Mouse (Mus musculus) lung, embryonic 16.5 days (tissue): ENCODE results near the gene Zbtb33. TPM values are rescaled to one million over a fixed set of nuclear protein-coding genes. Genes with fewer than 3 reads are reported as not detected.

Experiments used
- microRNA-seq: library from miRNA; unstranded; fragments of <30 nt; microRNA quantifications from one replicate; pipeline ENCODE4, GENCODE M21; 2016
- polyA plus RNA-seq: library from polyadenylated mRNA; unstranded; fragments of >200 nt; fragmentation: Nextera tagmentation; extraction: Ambion mirVana; gene quantifications from 2 replicates; pipeline ENCODE4 v1.2.1, GENCODE M21; 2015

Gene Zbtb33
- polyA plus RNA-seq, 1 experiment from 2014 or later, result 3.6 TPM

Small RNAs within 50 kb of the gene (microRNA-seq; reads per million reads assigned to microRNA genes)
- 0.79 reads per million for gene Mir3110

Other genes with a start within 250 kb of the Zbtb33 start
- not detected in 2 replicates for gene Btg1-ps1, start 171.0 kb upstream of the Zbtb33 start, polyA plus RNA-seq
- gene Btg1-ps2, start 146.7 kb upstream of the Zbtb33 start, polyA plus RNA-seq, result not detected in 2 replicates
- gene Rhox10, start 123.3 kb upstream of the Zbtb33 start, polyA plus RNA-seq, result not detected in 2 replicates
- not detected in 2 replicates for gene Rhox11, start 104.7 kb upstream of the Zbtb33 start, polyA plus RNA-seq
- gene Rhox12, start 78.9 kb upstream of the Zbtb33 start, polyA plus RNA-seq, result not detected in 2 replicates
- not detected in 2 replicates for gene Rhox13, start 68.6 kb upstream of the Zbtb33 start, polyA plus RNA-seq
- 23.0 and 24.5 TPM in 2 replicates for gene Tmem255a, start 62.6 kb downstream of the Zbtb33 start, polyA plus RNA-seq
- gene Atp1b4, start 126.4 kb downstream of the Zbtb33 start, polyA plus RNA-seq, result 1.3 and 3.6 TPM in 2 replicates